Mouse (Mus musculus) limb, embryonic 13.5 days (tissue): ENCODE data around the gene Lama1. TPM values are rescaled to one million over a fixed set of nuclear protein-coding genes. Genes with fewer than 3 reads are reported as not detected.

Source experiments
- ATAC-seq: fragments of 200-750 bp; cut with Nextera tagmentation; 2 replicates; pipeline ENCODE4 v1.8.0; 2017; ENCODE audit warnings: low read depth, moderate number of reproducible peaks, moderate TSS enrichment; ENCODE audit not compliant: low FRiP score
- H3K27ac ChIP-seq: fragments of 300-500 bp; sonication (generic); 2 replicates; pipeline ENCODE4 v1.5.1; 2015; ENCODE audit warnings: inconsistent platforms, mild to moderate bottlenecking, moderate library complexity
- H3K27me3 ChIP-seq: fragments of 300-500 bp; sonication (generic); 2 replicates; pipeline ENCODE4 v1.6.1; 2015; ENCODE audit warnings: mild to moderate bottlenecking, inconsistent platforms
- H3K36me3 ChIP-seq: fragments of 300-500 bp; sonication (generic); 2 replicates; pipeline ENCODE4 v1.6.1; 2015; ENCODE audit warnings: inconsistent platforms, mild to moderate bottlenecking, moderate library complexity
- H3K4me1 ChIP-seq: fragments of 300-500 bp; sonication (generic); 2 replicates; pipeline ENCODE4 v1.6.1; 2015; ENCODE audit warnings: inconsistent platforms
- H3K4me2 ChIP-seq: fragments of 300-500 bp; sonication (generic); replicated peaks from 2 replicates; pipeline ENCODE4 v1.6.1; 2015; ENCODE audit warnings: inconsistent platforms, mild to moderate bottlenecking, moderate library complexity
- H3K4me3 ChIP-seq: fragments of 300-500 bp; sonication (generic); 2 replicates; pipeline ENCODE4 v1.5.1; 2015; ENCODE audit warnings: moderate library complexity, mild to moderate bottlenecking, inconsistent platforms
- H3K9ac ChIP-seq: fragments of 300-500 bp; sonication (generic); 2 replicates; pipeline ENCODE4 v1.6.1; 2015; ENCODE audit warnings: mild to moderate bottlenecking, inconsistent platforms
- H3K9me3 ChIP-seq: fragments of 300-500 bp; sonication (generic); 2 replicates; pipeline ENCODE4 v1.6.1; 2016; ENCODE audit warnings: inconsistent platforms
- WGBS: fragments of 180-500 bp; shearing (Covaris S2); methylation state at CpG from one replicate; pipeline ENCODE4 v1.1.7; 2015; 5-methylcytosine and 5-hydroxymethylcytosine counted together
- polyA plus RNA-seq: library from polyadenylated mRNA; unstranded; fragments of >200 nt; fragmentation: Nextera tagmentation; extraction: Ambion mirVana; gene quantifications from 2 replicates; pipeline ENCODE4 v1.2.1, GENCODE M21; 2015

Lama1 gene
- polyA plus RNA-seq, 1 experiment from 2014 or later = 2.8 TPM

- Histone ChIP-seq H3K36me3 (no peaks in the 10 kb centered on the region), H3K4me3 (peak overlapping the region; percentile 77), H3K4me2 (peak overlapping the region; percentile 98), H3K4me1 (peaks cover 31% of the 10 kb centered on the region), H3K27ac (no peak overlapping the region), H3K9ac (peak overlapping the region; percentile 78), H3K27me3 (peaks cover 26% of the 10 kb centered on the region), H3K9me3 (no peaks in the 10 kb centered on the region)
- WGBS = 0% methylated on average over 25 of the region's 32 CpGs
- ATAC-seq = peak; percentile 35
Measured at GRCm38 (mm10) chr17:67697461-67697891, 417 bp downstream of the Lama1 start.

GRCm38 (mm10) chr17:67698301-67698700 is 1.2 kb downstream of the Lama1 start:
- WGBS = 3% methylated on average over 13 of the region's 13 CpGs
- no peak for ATAC-seq
- H3K36me3 ChIP-seq = no peaks in the 10 kb centered on the region
- H3K9me3 ChIP-seq = no peaks in the 10 kb centered on the region
- no peak overlapping the region for H3K27ac ChIP-seq
- H3K4me1 ChIP-seq = peaks cover 31% of the 10 kb centered on the region
- H3K4me2 ChIP-seq = peak overlapping the region; percentile 98
- H3K4me3 ChIP-seq = peak overlapping the region; percentile 77
- H3K9ac ChIP-seq = peak overlapping the region; percentile 78; the same call in 1 of the 2 replicates
- H3K27me3 ChIP-seq = peaks cover 26% of the 10 kb centered on the region

GRCm38 (mm10) chr17:67701761-67702160 is 4.7 kb downstream of the Lama1 start:
- ATAC-seq = no peak
- Histone ChIP-seq H3K4me2 (no peak overlapping the region), H3K27me3 (peaks cover 26% of the 10 kb centered on the region), H3K36me3 (no peaks in the 10 kb centered on the region), H3K4me1 (peaks cover 30% of the 10 kb centered on the region), H3K9ac (no peak overlapping the region), H3K4me3 (no peak overlapping the region), H3K27ac (no peak overlapping the region), H3K9me3 (no peaks in the 10 kb centered on the region)
- WGBS = 44% methylated on average over 8 of the region's 9 CpGs

GRCm38 (mm10) chr17:67702941-67703340 is 5.9 kb downstream of the Lama1 start:
- H3K27me3 ChIP-seq = peaks cover 22% of the 10 kb centered on the region
- H3K36me3 ChIP-seq = no peaks in the 10 kb centered on the region
- no peak overlapping the region for H3K27ac ChIP-seq
- 27% methylated on average over 3 of the region's 3 CpGs for WGBS
- H3K4me3 ChIP-seq = no peak overlapping the region
- no peak overlapping the region for H3K9ac ChIP-seq
- no peak for ATAC-seq
- H3K4me2 ChIP-seq = no peak overlapping the region
- peaks cover 31% of the 10 kb centered on the region for H3K4me1 ChIP-seq
- no peaks in the 10 kb centered on the region for H3K9me3 ChIP-seq

GRCm38 (mm10) chr17:67705035-67705769 is 8.1 kb downstream of the Lama1 start:
- H3K4me2 ChIP-seq = no peak overlapping the region
- no peak overlapping the region for H3K27ac ChIP-seq
- ATAC-seq = no peak
- no peak overlapping the region for H3K4me3 ChIP-seq
- H3K27me3 ChIP-seq = peaks cover 5% of the 10 kb centered on the region
- H3K9ac ChIP-seq = no peak overlapping the region
- no peaks in the 10 kb centered on the region for H3K9me3 ChIP-seq
- 77% methylated on average over 10 of the region's 10 CpGs for WGBS
- H3K36me3 ChIP-seq = no peaks in the 10 kb centered on the region
- H3K4me1 ChIP-seq = peaks cover 37% of the 10 kb centered on the region

GRCm38 (mm10) chr17:67706372-67706771 is 9.3 kb downstream of the Lama1 start:
- WGBS = 85% methylated on average over 5 of the region's 5 CpGs
- Histone ChIP-seq H3K4me2 (no peak overlapping the region), H3K27me3 (no peaks in the 10 kb centered on the region), H3K36me3 (no peaks in the 10 kb centered on the region), H3K9ac (no peak overlapping the region), H3K27ac (no peak overlapping the region), H3K4me3 (no peak overlapping the region), H3K4me1 (peaks cover 40% of the 10 kb centered on the region), H3K9me3 (no peaks in the 10 kb centered on the region)
- ATAC-seq = no peak

GRCm38 (mm10) chr17:67707793-67708364 is 10.8 kb downstream of the Lama1 start:
- H3K36me3 ChIP-seq = no peaks in the 10 kb centered on the region
- peaks cover 34% of the 10 kb centered on the region for H3K4me1 ChIP-seq
- H3K27ac ChIP-seq = peak overlapping the region; percentile 40
- H3K4me3 ChIP-seq = peak overlapping the region; percentile 0; the same call in 1 of the 2 replicates
- WGBS = 29% methylated on average over 13 of the region's 13 CpGs
- H3K9ac ChIP-seq = 0 out of 2 replicates have a peak overlapping the region, but pooled peaks have one; percentile 0
- H3K9me3 ChIP-seq = no peaks in the 10 kb centered on the region
- no peaks in the 10 kb centered on the region for H3K27me3 ChIP-seq
- peak overlapping the region; percentile 51 for H3K4me2 ChIP-seq
- ATAC-seq = peak; percentile 52

- 70% methylated on average over 6 of the region's 6 CpGs for WGBS
- ATAC-seq = no peak
Measured at GRCm38 (mm10) chr17:67710377-67710781, 13.3 kb downstream of the Lama1 start.

GRCm38 (mm10) chr17:67711361-67711760 is 14.3 kb downstream of the Lama1 start:
- Histone ChIP-seq H3K9ac (no peak overlapping the region), H3K4me3 (no peak overlapping the region), H3K4me1 (peaks cover 33% of the 10 kb centered on the region), H3K27ac (no peak overlapping the region), H3K27me3 (no peaks in the 10 kb centered on the region), H3K4me2 (no peak overlapping the region), H3K36me3 (no peaks in the 10 kb centered on the region), H3K9me3 (no peaks in the 10 kb centered on the region)
- 0 out of 2 replicates have a peak, but pooled peaks have one; percentile 69 for ATAC-seq
- WGBS = 34% methylated on average over 4 of the region's 4 CpGs

More at GRCm38 (mm10) chr17:67710377-67710781, 13.3 kb downstream of the Lama1 start:
- H3K36me3 ChIP-seq = no peaks in the 10 kb centered on the region
- no peak overlapping the region for H3K9ac ChIP-seq
- no peaks in the 10 kb centered on the region for H3K9me3 ChIP-seq
- no peaks in the 10 kb centered on the region for H3K27me3 ChIP-seq
- H3K27ac ChIP-seq = no peak overlapping the region
- H3K4me3 ChIP-seq = no peak overlapping the region
- no peak overlapping the region for H3K4me2 ChIP-seq
- H3K4me1 ChIP-seq = peaks cover 34% of the 10 kb centered on the region

GRCm38 (mm10) chr17:67712929-67713328 is 15.9 kb downstream of the Lama1 start:
- H3K4me1 ChIP-seq = peaks cover 18% of the 10 kb centered on the region
- no peak for ATAC-seq
- no peaks in the 10 kb centered on the region for H3K9me3 ChIP-seq
- H3K9ac ChIP-seq = no peak overlapping the region
- H3K4me3 ChIP-seq = no peak overlapping the region
- no peaks in the 10 kb centered on the region for H3K27me3 ChIP-seq
- 74% methylated on average over 7 of the region's 7 CpGs for WGBS
- H3K36me3 ChIP-seq = no peaks in the 10 kb centered on the region
- H3K4me2 ChIP-seq = no peak overlapping the region
- no peak overlapping the region for H3K27ac ChIP-seq

- Histone ChIP-seq H3K9me3 (no peaks in the 10 kb centered on the region), H3K4me1 (0 out of 2 replicates have a peak, but pooled peaks cover 1% of the 10 kb centered on the region), H3K27me3 (no peaks in the 10 kb centered on the region), H3K4me2 (no peak overlapping the region), H3K36me3 (no peaks in the 10 kb centered on the region), H3K27ac (no peak overlapping the region), H3K4me3 (no peak overlapping the region), H3K9ac (no peak overlapping the region)
- WGBS = 80% methylated on average over 19 of the region's 19 CpGs
- no peak for ATAC-seq
Measured at GRCm38 (mm10) chr17:67715466-67715865, 18.4 kb downstream of the Lama1 start.

GRCm38 (mm10) chr17:67722055-67722454 is 25.0 kb downstream of the Lama1 start:
- Histone ChIP-seq H3K4me1 (peaks cover 15% of the 10 kb centered on the region; the same call in 1 of the 2 replicates), H3K4me3 (no peak overlapping the region), H3K27me3 (no peaks in the 10 kb centered on the region), H3K27ac (no peak overlapping the region), H3K9ac (no peak overlapping the region), H3K9me3 (no peaks in the 10 kb centered on the region), H3K4me2 (no peak overlapping the region), H3K36me3 (no peaks in the 10 kb centered on the region)
- no peak for ATAC-seq
- 57% methylated on average over 7 of the region's 7 CpGs for WGBS
